Mouse (Mus musculus) midbrain, postnatal 0 days (tissue): ENCODE measurements around the gene Alkbh4. TPM values are rescaled to one million over a fixed set of nuclear protein-coding genes. Genes with fewer than 3 reads are reported as not detected.
A peak's percentile ranks its signal among the peaks of the same experiment; 100 is the strongest.

ENCODE experiments used
- ATAC-seq: fragments of 200-750 bp; cut with Nextera tagmentation; 2 replicates; pipeline ENCODE4 v1.8.0; 2017; ENCODE audit warnings: moderate number of reproducible peaks, mild to moderate bottlenecking, moderate TSS enrichment, moderate library complexity; ENCODE audit not compliant: low FRiP score
- DNase-seq: peaks from one replicate; pipeline ENCODE4 v3.0.0-alpha.2; 2015; ENCODE audit warnings: low spot score
- H3K27ac ChIP-seq: fragments of 300-500 bp; sonication (generic); 2 replicates; pipeline ENCODE4 v1.5.1; 2014; ENCODE audit warnings: low read depth, mild to moderate bottlenecking, low read length, mixed read lengths
- H3K27me3 ChIP-seq: fragments of 300-500 bp; sonication (generic); 2 replicates; pipeline ENCODE4 v1.6.1; 2014; ENCODE audit warnings: low read length, control low read depth, mixed read lengths; ENCODE audit not compliant: insufficient read depth
- H3K36me3 ChIP-seq: fragments of 300-500 bp; sonication (generic); 2 replicates; pipeline ENCODE4 v1.6.1; 2014; ENCODE audit warnings: low read length, control low read depth, mixed read lengths; ENCODE audit not compliant: insufficient read depth
- H3K4me1 ChIP-seq: fragments of 300-500 bp; sonication (generic); 2 replicates; pipeline ENCODE4 v1.6.1; 2014; ENCODE audit warnings: mild to moderate bottlenecking, control low read depth, antibody characterized with exemption, low read length, mixed read lengths; ENCODE audit not compliant: insufficient read depth
- H3K4me2 ChIP-seq: fragments of 300-500 bp; sonication (generic); 2 replicates; pipeline ENCODE4 v1.6.1; 2014; ENCODE audit warnings: low read depth, mild to moderate bottlenecking, low read length, mixed read lengths; ENCODE audit not compliant: poor library complexity, severe bottlenecking
- H3K4me3 ChIP-seq: fragments of 300-500 bp; sonication (generic); 2 replicates; pipeline ENCODE4 v1.5.1; 2014; ENCODE audit warnings: low read depth, mild to moderate bottlenecking, low read length, moderate library complexity
- H3K9ac ChIP-seq: fragments of 300-500 bp; sonication (generic); replicated peaks from 2 replicates; pipeline ENCODE4 v1.6.1; 2014; ENCODE audit warnings: mild to moderate bottlenecking, low read length, moderate library complexity, mixed read lengths; ENCODE audit not compliant: poor library complexity, severe bottlenecking
- H3K9me3 ChIP-seq: fragments of 300-500 bp; sonication (generic); 2 replicates; pipeline ENCODE4 v1.6.1; 2016; ENCODE audit warnings: low read length, control low read depth
- CTCF ChIP-seq: IDR thresholded peaks from 2 replicates; pipeline ENCODE4 v1.5.1; 2016; ENCODE audit warnings: antibody characterized with exemption, mild to moderate bottlenecking
- WGBS: fragments of 180-500 bp; shearing (Covaris S2); extraction: QIAGEN DNeasy Blood & Tissue Kit; methylation state at CpG from one replicate; pipeline ENCODE4 v1.1.7; 2014; 5-methylcytosine and 5-hydroxymethylcytosine counted together
- polyA plus RNA-seq: library from polyadenylated mRNA; unstranded; fragments of >200 nt; fragmentation: Nextera tagmentation; extraction: Ambion mirVana; gene quantifications from 2 replicates; pipeline ENCODE4 v1.2.1, GENCODE M21; 2015
- total RNA-seq: library from RNA; depleted of rRNA; stranded (reverse); fragments of >200 nt; gene quantifications from 2 replicates; pipeline ENCODE4 v1.2.3, GENCODE M21; 2014; rRNA removed

Gene Alkbh4
- total RNA-seq (16.7 and 21.2 TPM in 2 replicates), polyA plus RNA-seq (15.0 and 17.6 TPM in 2 replicates)

GRCm38 (mm10) chr5:136135571-136136291 lies at the start of gene Alkbh4, which contains the start of gene Lrwd1:
Gene Alkbh4 (plus strand): TSS chr5:136136146.
Gene Lrwd1 (minus strand): TSS chr5:136136074.
- Histone ChIP-seq H3K27ac (peak within 1 kb of the TSS; percentile 49), H3K4me2 (peak within 1 kb of the TSS; percentile 83), H3K4me1 (peaks cover 7% of the 10 kb centered on the region; the same call in 1 of the 2 replicates), H3K9ac (peak within 1 kb of the TSS; percentile 73), H3K9me3 (no peaks in the 10 kb centered on the region), H3K27me3 (no peaks in the 10 kb centered on the region), H3K4me3 (peak within 1 kb of the TSS; percentile 67), H3K36me3 (peaks cover 35% of the 10 kb centered on the region)
- peak; percentile 98 for DNase-seq
- ATAC-seq = peak; percentile 89
- WGBS = under 1% methylated on average over 58 of the region's 60 CpGs
- peak; percentile 83 for TF ChIP-seq CTCF

- Histone ChIP-seq H3K9ac (no peak overlapping the region), H3K9me3 (no peaks in the 10 kb centered on the region), H3K27ac (no peak overlapping the region), H3K27me3 (no peaks in the 10 kb centered on the region), H3K4me1 (peaks cover 7% of the 10 kb centered on the region; the same call in 1 of the 2 replicates), H3K4me2 (peak overlapping the region; percentile 5; the same call in 1 of the 2 replicates), H3K4me3 (no peak overlapping the region), H3K36me3 (peaks cover 6% of the 10 kb centered on the region)
- ATAC-seq (no peak), DNase-seq (no peak)
- WGBS = 97% methylated on average over 8 of the region's 8 CpGs
- no peak for TF ChIP-seq CTCF
Observed at GRCm38 (mm10) chr5:136086290-136086689, 49.7 kb upstream of the Alkbh4 start.

- Histone ChIP-seq H3K27me3 (no peaks in the 10 kb centered on the region), H3K9me3 (no peaks in the 10 kb centered on the region), H3K36me3 (peaks cover 12% of the 10 kb centered on the region), H3K4me2 (no peak overlapping the region), H3K27ac (no peak overlapping the region), H3K4me3 (no peak overlapping the region), H3K4me1 (peaks cover 7% of the 10 kb centered on the region; the same call in 1 of the 2 replicates), H3K9ac (no peak overlapping the region)
- DNase-seq = peak; percentile 11
- WGBS = 22% methylated on average over 14 of the region's 14 CpGs
- no peak for ATAC-seq
- TF ChIP-seq CTCF = peak; percentile 59
Observed at GRCm38 (mm10) chr5:136088821-136089575, 46.9 kb upstream of the Alkbh4 start.

GRCm38 (mm10) chr5:136091927-136092326 lies 44.0 kb upstream of the Alkbh4 start:
- Histone ChIP-seq H3K4me2 (no peak overlapping the region), H3K36me3 (peaks cover 12% of the 10 kb centered on the region), H3K9me3 (no peaks in the 10 kb centered on the region), H3K27ac (no peak overlapping the region), H3K4me3 (no peak overlapping the region), H3K4me1 (no peaks in the 10 kb centered on the region), H3K9ac (no peak overlapping the region), H3K27me3 (no peaks in the 10 kb centered on the region)
- TF ChIP-seq CTCF = no peak
- no peak for DNase-seq
- ATAC-seq = no peak
- WGBS = 63% methylated on average over 5 of the region's 5 CpGs

GRCm38 (mm10) chr5:136094249-136095010 lies 41.5 kb upstream of the Alkbh4 start:
- peak; percentile 0 for DNase-seq
- 43% methylated on average over 8 of the region's 8 CpGs for WGBS
- Histone ChIP-seq H3K36me3 (peaks cover 15% of the 10 kb centered on the region), H3K9ac (no peak overlapping the region), H3K4me3 (no peak overlapping the region), H3K27me3 (no peaks in the 10 kb centered on the region), H3K4me2 (no peak overlapping the region), H3K9me3 (no peaks in the 10 kb centered on the region), H3K4me1 (no peaks in the 10 kb centered on the region), H3K27ac (no peak overlapping the region)
- no peak for TF ChIP-seq CTCF
- no peak for ATAC-seq
